Mouse (Mus musculus) bone marrow, adult 2 months (tissue): ENCODE data around the gene Hcn1.

Experiments
- CTCF ChIP-seq: fragments of 200-500 bp; IDR thresholded peaks from 2 replicates; pipeline ENCODE4 v1.5.1; 2011; ENCODE audit warnings: low read length, control low read depth; ENCODE audit not compliant: control insufficient read depth, insufficient read depth
- POLR2A ChIP-seq: fragments of 200-500 bp; IDR thresholded peaks from 2 replicates; pipeline ENCODE4 v1.6.1; 2011; ENCODE audit warnings: low read depth, mild to moderate bottlenecking, control low read depth, low read length, borderline replicate concordance; ENCODE audit not compliant: control insufficient read depth

DNA sequence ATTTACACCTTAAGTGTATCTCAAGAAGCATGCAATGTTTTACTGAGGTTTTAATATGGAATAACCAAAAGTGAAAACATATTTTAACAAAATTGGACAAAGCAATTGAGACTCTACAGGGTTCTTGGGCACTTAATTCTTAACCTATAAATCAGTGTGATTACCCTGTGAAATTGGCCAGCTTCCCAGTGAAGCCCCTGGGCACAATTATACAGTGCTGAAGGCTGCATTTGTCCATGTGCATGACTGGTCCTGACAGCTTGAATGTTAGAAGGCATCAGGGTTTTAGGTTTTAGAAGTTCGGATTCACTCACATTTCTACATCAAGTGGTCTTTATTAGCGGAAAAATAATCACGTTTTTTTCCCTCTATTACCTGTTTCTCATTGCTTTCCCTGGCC is 103.9 kb downstream of the Hcn1 start:
- TF ChIP-seq CTCF (no peak), POLR2A (no peak)
